Mouse (Mus musculus) heart, adult 2 months (tissue): Measurements from ENCODE around the gene Mettl8.

Experiments used
- CTCF ChIP-seq: fragments of 200-600 bp; IDR thresholded peaks from 2 replicates; pipeline ENCODE4 v1.8.1; 2022; ENCODE audit warnings: antibody characterized with exemption, mild to moderate bottlenecking, moderate library complexity
- EP300 ChIP-seq: fragments of 200-500 bp; IDR thresholded peaks from 2 replicates; pipeline ENCODE4 v1.6.1; 2011; ENCODE audit warnings: low read depth, low read length, control low read depth; ENCODE audit not compliant: insufficient read depth
- POLR2A ChIP-seq: fragments of 200-500 bp; IDR thresholded peaks from 2 replicates; pipeline ENCODE4 v1.6.1; 2011; ENCODE audit warnings: mild to moderate bottlenecking, low read depth, low read length, control low read depth; ENCODE audit not compliant: insufficient read depth

DNA sequence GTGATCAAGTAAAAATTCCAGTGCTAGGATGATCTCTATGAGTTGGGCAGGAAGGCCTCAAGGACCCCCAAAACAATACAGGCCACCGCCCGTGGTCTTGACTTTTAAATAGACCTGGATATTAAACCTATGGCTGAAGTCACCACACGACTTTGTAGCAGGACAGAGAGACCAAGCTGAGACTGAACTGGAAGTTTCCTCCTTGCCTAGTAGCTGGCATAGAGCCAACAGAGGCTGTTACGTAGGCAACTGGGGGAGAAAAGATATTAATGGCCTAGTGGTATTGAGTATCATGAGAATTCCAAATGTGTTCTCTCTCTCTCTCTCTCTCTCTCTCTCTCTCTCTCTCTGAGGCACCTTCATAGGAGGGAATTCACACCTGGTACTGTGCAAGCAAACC lies 51.0 kb downstream of the Mettl8 start:
- TF ChIP-seq CTCF (no peak), EP300 (no peak), POLR2A (no peak)
